Mouse (Mus musculus) spleen, adult 18-20 months (tissue): ENCODE results near the gene Btg1-ps1.
"Not testable (repeated sequence)": the region's sequence is repeated elsewhere in the genome, so short reads cannot be mapped to it uniquely, and the experiment has no call there.

Experiments
- DNase-seq, 2 experiments: peaks; one replicate each; pipeline ENCODE4 v3.0.0; 2022; ENCODE audit warnings: mixed read lengths in 2 of 2

Gene Btg1-ps1

GRCm38 (mm10) chrX:38018597-38018996, at the start of gene Btg1-ps1:
TSS of gene Btg1-ps1 (minus strand) at chrX:38018815.
- not testable (repeated sequence) for DNase-seq

GRCm38 (mm10) chrX:38066175-38066574, 47.6 kb upstream of the Btg1-ps1 start, which contains the start of gene Rhox10:
TSS of gene Rhox10 (plus strand) at chrX:38066475.
- DNase-seq, result no peak

- DNase-seq, result no peak
These were observed 42.9 kb upstream of the Btg1-ps1 start for GRCm38 (mm10) chrX:38061544-38061943.

- DNase-seq, result not testable (repeated sequence)
These were observed 24.4 kb upstream of the Btg1-ps1 start, which contains the start of gene Btg1-ps2 for GRCm38 (mm10) chrX:38043014-38043413. TSS of gene Btg1-ps2 (minus strand) at chrX:38043114.

- DNase-seq, result no peak
These were observed 21.1 kb upstream of the Btg1-ps1 start for GRCm38 (mm10) chrX:38039666-38040065.

- no peak for DNase-seq
These were observed 15.2 kb upstream of the Btg1-ps1 start for GRCm38 (mm10) chrX:38033841-38034240.

GRCm38 (mm10) chrX:38008756-38009155, 9.9 kb downstream of the Btg1-ps1 start:
- no peak for DNase-seq
